Mouse (Mus musculus): Measurements from ENCODE around the gene Tdrkh. TPM values are rescaled to one million over a fixed set of nuclear protein-coding genes. Genes with fewer than 3 reads are reported as not detected.

The Tdrkh gene
- polyA plus RNA-seq, 1 experiment from 2014 or later: 67.8 TPM

DNA sequence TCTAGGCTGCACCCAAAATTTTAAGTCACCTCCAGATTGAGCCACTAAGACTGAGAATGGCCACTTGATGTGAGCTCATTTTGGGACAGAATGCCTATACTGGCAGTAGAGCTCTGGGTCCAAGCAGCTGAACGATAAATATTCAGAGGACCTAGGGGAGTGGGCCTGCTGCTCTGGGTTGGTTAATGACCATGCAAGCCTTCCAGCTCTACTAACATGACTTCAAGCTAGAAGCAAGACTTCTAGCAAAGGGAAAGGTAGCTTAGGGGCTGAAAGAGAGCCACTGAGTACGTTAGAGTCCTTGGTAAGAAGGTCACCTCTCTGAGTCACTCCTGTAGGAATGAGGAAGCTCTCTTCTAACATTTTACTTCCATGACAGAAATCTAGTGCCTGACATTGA, 20.9 kb upstream of the Tdrkh start:
- ATAC-seq (ENCODE audit: low FRiP score): no peak
- H3K4me3 ChIP-seq (replicated peaks): no peak overlapping the region
- no peaks in the 10 kb centered on the region for H3K4me1 ChIP-seq
- peaks cover 4% of the 10 kb centered on the region for H3K27me3 ChIP-seq
- no peaks in the 10 kb centered on the region for H3K36me3 ChIP-seq (replicated peaks)
- 88% methylated on average over 2 of the region's 2 CpGs for WGBS
- no peak overlapping the region for H3K4me2 ChIP-seq
- no peaks in the 10 kb centered on the region for H3K9me3 ChIP-seq
- H3K9ac ChIP-seq: no peak overlapping the region
- H3K27ac ChIP-seq: no peak overlapping the region

- H3K27ac ChIP-seq: no peak overlapping the region
- 72% methylated on average over 4 of the region's 4 CpGs for WGBS
- no peak overlapping the region for H3K9ac ChIP-seq
- no peaks in the 10 kb centered on the region for H3K4me1 ChIP-seq
- H3K9me3 ChIP-seq: no peaks in the 10 kb centered on the region
- no peak overlapping the region for H3K4me3 ChIP-seq (replicated peaks)
- no peak overlapping the region for H3K4me2 ChIP-seq
- peaks cover 13% of the 10 kb centered on the region for H3K27me3 ChIP-seq
- H3K36me3 ChIP-seq (replicated peaks): no peaks in the 10 kb centered on the region
- no peak for ATAC-seq (ENCODE audit: low FRiP score)
Measured at GRCm38 (mm10) chr3:94393049-94393448, 20.0 kb upstream of the Tdrkh start.

- Histone ChIP-seq H3K27me3 (peaks cover 26% of the 10 kb centered on the region), H3K9me3 (no peaks in the 10 kb centered on the region), H3K4me2 (no peak overlapping the region), H3K4me3 (replicated peaks) (no peak overlapping the region), H3K9ac (no peak overlapping the region), H3K27ac (no peak overlapping the region), H3K4me1 (peaks cover 17% of the 10 kb centered on the region), H3K36me3 (replicated peaks) (no peaks in the 10 kb centered on the region)
- WGBS: 71% methylated on average over 1 of the region's 1 CpGs
- no peak for ATAC-seq (ENCODE audit: low FRiP score)
Measured at GRCm38 (mm10) chr3:94396336-94396735, 16.7 kb upstream of the Tdrkh start.

- Histone ChIP-seq H3K36me3 (replicated peaks) (no peaks in the 10 kb centered on the region), H3K4me3 (replicated peaks) (no peak overlapping the region), H3K9ac (no peak overlapping the region), H3K9me3 (no peaks in the 10 kb centered on the region), H3K27ac (no peak overlapping the region), H3K4me2 (no peak overlapping the region), H3K4me1 (peaks cover 17% of the 10 kb centered on the region), H3K27me3 (peaks cover 26% of the 10 kb centered on the region)
- 88% methylated on average over 4 of the region's 4 CpGs for WGBS
- no peak for ATAC-seq (ENCODE audit: low FRiP score)
Measured at GRCm38 (mm10) chr3:94396851-94397250, 16.2 kb upstream of the Tdrkh start.

DNA sequence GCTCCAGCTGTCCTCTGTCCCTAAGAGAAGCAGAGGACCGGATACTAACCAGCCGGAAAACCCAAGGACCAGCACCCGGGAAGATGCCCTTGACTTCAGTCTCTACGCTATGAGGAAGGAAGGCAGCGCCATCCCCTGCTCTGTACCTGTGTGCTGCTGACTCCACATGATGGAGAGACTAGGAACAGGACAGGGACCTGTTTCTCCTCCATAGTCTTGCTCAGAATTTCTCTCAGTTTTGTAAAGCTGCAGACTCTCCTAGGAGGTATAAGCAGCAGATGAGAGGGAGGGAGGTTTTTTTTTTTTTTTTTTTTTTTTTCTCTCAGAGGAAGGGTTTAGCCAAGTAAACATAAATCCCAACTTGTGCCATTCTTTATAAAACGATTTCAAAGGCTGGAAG, 14.9 kb upstream of the Tdrkh start, which contains the start of gene Lingo4:
Lingo4 (plus strand) TSS at position 301 of the 400 bp plus-strand sequence.
- H3K4me1 ChIP-seq: peaks cover 17% of the 10 kb centered on the region
- peak within 1 kb of the TSS; percentile 51 for H3K9ac ChIP-seq
- H3K4me2 ChIP-seq: peak within 1 kb of the TSS; percentile 64
- ATAC-seq (ENCODE audit: low FRiP score): no peak
- no peaks in the 10 kb centered on the region for H3K9me3 ChIP-seq
- H3K27me3 ChIP-seq: peaks cover 26% of the 10 kb centered on the region
- 74% methylated on average over 6 of the region's 6 CpGs for WGBS
- peak within 1 kb of the TSS; percentile 40 for H3K4me3 ChIP-seq (replicated peaks)
- no peaks in the 10 kb centered on the region for H3K36me3 ChIP-seq (replicated peaks)
- no peak within 1 kb of the TSS for H3K27ac ChIP-seq

DNA sequence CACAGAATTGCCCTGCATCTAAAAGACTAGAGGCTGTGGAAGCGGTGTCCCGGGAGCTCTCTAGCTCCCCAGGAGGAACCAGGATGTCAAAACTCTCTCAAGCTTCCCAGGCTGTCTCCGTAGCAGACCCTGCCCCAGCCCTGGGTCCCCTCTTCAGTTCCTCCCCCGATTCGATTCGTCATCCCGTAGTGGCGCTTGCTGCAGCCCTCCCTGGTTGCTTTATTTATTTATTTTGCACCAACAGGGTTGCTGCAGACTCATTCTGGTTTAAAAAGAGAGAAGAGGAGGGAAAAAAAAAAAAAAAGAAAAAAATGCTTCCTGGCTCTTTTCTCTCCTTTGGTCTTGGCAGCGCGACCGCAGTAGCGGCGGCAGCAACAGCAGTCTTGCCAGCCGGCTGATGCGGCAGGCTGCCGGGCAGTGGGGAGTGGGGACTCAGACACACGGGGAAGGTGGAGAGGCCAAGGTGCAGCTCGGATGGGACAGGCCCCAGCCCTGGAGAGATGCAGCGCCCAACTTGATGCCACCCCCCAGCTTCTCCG, 14.1 kb upstream of the Tdrkh start:
- Histone ChIP-seq H3K4me3 (replicated peaks) (peak overlapping the region; percentile 40), H3K36me3 (replicated peaks) (no peaks in the 10 kb centered on the region), H3K27me3 (peaks cover 26% of the 10 kb centered on the region), H3K4me1 (peaks cover 17% of the 10 kb centered on the region), H3K4me2 (peak overlapping the region; percentile 64), H3K9me3 (no peaks in the 10 kb centered on the region), H3K27ac (no peak overlapping the region), H3K9ac (peak overlapping the region; percentile 51)
- ATAC-seq (ENCODE audit: low FRiP score): peak; percentile 68; the same call in 1 of the 2 replicates
- WGBS: under 1% methylated on average over 20 of the region's 20 CpGs

DNA sequence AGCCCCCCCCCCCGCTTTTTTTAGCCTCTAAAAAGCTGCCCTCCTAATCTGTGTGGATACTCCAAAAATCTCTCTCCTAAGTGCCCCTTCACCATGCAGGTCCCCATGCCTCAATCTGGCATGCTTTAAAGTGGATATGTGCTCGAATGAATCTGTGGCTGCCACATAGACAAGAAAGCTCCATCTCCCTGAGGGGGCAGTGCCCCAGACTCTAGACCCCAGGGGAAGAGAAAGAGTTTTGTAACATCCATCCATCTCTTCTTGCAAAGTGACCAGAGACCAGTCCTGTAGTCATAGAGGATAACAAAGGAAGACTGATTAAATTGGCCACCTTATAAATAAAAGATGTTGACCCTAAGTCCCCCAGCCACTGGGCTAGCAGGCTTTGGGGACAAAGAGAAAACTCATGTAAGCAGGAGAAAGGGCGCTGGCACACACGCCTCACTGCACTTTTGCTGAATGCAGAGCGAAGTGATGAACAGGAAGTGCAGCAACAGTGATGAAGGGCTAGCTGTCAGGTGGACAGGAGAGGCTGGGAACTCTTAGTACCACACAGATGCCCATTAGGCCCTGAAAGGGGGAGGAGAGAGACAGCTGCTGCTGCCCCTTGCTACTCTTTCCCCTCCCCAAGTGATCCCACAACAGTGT, 13.3 kb upstream of the Tdrkh start:
- no peaks in the 10 kb centered on the region for H3K36me3 ChIP-seq (replicated peaks)
- peak overlapping the region; percentile 64 for H3K4me2 ChIP-seq
- no peaks in the 10 kb centered on the region for H3K9me3 ChIP-seq
- H3K27me3 ChIP-seq: peaks cover 30% of the 10 kb centered on the region
- H3K9ac ChIP-seq: peak overlapping the region; percentile 51
- H3K4me3 ChIP-seq (replicated peaks): peak overlapping the region; percentile 40
- peaks cover 23% of the 10 kb centered on the region for H3K4me1 ChIP-seq
- H3K27ac ChIP-seq: no peak overlapping the region
- ATAC-seq (ENCODE audit: low FRiP score): peak; percentile 42; the same call in 1 of the 2 replicates
- WGBS: 21% methylated on average over 5 of the region's 5 CpGs

DNA sequence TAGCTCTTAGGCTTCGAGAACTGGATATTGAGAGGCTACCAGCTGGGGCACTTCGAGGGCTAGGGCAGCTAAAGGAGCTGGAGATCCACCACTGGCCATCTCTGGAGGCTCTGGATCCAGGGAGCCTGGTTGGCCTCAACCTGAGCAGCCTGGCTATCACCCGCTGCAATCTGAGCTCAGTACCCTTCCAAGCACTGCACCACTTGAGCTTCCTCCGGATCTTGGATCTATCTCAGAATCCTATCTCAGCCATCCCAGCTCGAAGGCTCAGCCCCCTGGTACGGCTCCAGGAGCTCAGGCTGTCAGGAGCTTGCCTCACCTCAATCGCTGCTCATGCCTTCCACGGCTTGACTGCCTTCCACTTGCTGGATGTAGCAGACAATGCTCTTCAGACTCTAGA, 10.6 kb upstream of the Tdrkh start:
- no peak overlapping the region for H3K9ac ChIP-seq
- no peak overlapping the region for H3K27ac ChIP-seq
- H3K4me2 ChIP-seq: no peak overlapping the region
- no peak overlapping the region for H3K4me3 ChIP-seq (replicated peaks)
- H3K9me3 ChIP-seq: no peaks in the 10 kb centered on the region
- ATAC-seq (ENCODE audit: low FRiP score): no peak
- peaks cover 23% of the 10 kb centered on the region for H3K27me3 ChIP-seq
- H3K4me1 ChIP-seq: peaks cover 26% of the 10 kb centered on the region
- no peaks in the 10 kb centered on the region for H3K36me3 ChIP-seq (replicated peaks)
- 76% methylated on average over 8 of the region's 8 CpGs for WGBS

DNA sequence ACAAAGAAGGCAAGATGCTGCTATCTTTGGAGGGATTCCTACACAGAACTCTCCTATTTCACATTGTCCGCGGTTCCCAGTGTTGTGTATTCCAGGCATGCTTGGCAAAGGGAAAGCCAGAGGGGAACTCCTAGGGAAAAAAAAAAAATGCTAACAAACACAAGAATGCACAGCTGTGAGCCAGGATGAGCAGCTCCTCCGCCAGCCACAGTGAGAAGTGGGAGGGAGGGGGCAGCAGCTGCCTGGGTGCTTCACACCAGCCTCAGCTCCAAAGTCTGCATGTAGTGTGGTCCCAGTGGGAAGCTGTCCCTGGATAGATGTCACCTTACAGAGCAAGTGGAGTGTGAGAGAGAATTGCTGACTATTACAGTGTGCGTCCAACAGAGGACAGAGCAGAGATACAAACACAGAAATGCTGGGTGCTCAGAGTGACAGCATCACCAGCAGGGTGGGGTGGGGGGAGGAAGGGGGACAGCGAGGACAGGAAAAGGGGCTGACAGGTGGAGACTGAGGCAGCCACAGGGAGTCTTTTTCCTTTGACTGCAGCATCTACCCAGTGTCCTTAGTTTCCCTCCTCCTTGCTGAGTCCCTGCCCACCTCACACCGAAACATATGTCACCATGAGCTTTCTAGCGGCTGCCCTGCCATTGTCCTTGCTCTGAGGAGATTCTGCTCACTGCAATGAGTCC, 8.6 kb upstream of the Tdrkh start:
- H3K4me2 ChIP-seq: no peak overlapping the region
- 0 out of 2 replicates have a peak, but pooled peaks have one; percentile 62 for ATAC-seq (ENCODE audit: low FRiP score)
- no peak overlapping the region for H3K9ac ChIP-seq
- H3K4me3 ChIP-seq (replicated peaks): no peak overlapping the region
- no peaks in the 10 kb centered on the region for H3K36me3 ChIP-seq (replicated peaks)
- H3K27me3 ChIP-seq: peaks cover 15% of the 10 kb centered on the region; the same call in 1 of the 2 replicates
- 35% methylated on average over 7 of the region's 7 CpGs for WGBS
- no peaks in the 10 kb centered on the region for H3K9me3 ChIP-seq
- no peak overlapping the region for H3K27ac ChIP-seq
- H3K4me1 ChIP-seq: peaks cover 17% of the 10 kb centered on the region

DNA sequence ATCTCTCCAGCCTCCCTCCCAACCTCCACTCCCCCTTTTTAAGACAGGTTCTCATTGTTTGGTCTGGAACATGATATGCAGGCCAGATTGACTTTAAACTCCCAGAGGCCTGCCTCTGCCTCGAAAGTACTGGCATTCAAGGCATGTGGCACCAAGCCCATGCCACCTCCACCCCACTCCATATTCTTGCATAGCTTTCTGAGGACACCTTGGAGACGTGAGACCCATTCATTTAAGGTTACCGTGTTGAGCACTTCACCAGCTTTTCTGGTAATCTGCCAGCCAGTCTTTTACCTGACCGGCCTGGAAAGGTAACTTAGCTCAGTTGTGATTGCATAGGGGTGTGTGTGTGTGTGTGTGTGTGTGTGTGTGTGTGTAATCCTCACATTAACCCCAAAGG, 7.5 kb upstream of the Tdrkh start:
- Histone ChIP-seq H3K27ac (no peak overlapping the region), H3K27me3 (peaks cover 8% of the 10 kb centered on the region; the same call in 1 of the 2 replicates), H3K4me1 (peaks cover 9% of the 10 kb centered on the region), H3K9me3 (no peaks in the 10 kb centered on the region), H3K4me3 (replicated peaks) (no peak overlapping the region), H3K9ac (no peak overlapping the region), H3K36me3 (replicated peaks) (no peaks in the 10 kb centered on the region), H3K4me2 (no peak overlapping the region)
- 73% methylated on average over 4 of the region's 4 CpGs for WGBS
- no peak for ATAC-seq (ENCODE audit: low FRiP score)

DNA sequence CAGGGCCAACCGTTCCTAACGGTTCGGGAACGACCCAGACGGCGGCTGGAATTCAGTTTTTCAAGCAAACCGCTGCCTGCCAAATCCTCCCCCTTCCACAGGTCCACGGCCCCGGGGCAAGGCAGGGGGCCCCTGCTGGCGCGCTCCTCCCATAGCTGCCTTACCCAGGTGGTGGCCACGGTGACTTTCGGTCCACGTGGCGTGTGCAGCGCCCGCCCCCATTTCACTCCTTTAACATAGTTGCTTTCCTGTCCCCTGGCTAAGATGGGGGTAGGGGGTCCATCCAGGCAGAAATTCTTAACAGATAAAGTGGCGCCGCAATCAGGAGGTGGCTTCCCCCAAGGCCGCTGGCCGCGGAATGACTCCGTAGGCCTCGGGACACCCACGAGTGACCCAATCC, 543 bp upstream of the Tdrkh start:
- H3K4me3 ChIP-seq (replicated peaks): peak overlapping the region; percentile 58
- WGBS: 8% methylated on average over 25 of the region's 25 CpGs
- no peaks in the 10 kb centered on the region for H3K27me3 ChIP-seq
- peaks cover 19% of the 10 kb centered on the region for H3K4me1 ChIP-seq
- H3K36me3 ChIP-seq (replicated peaks): no peaks in the 10 kb centered on the region
- H3K9me3 ChIP-seq: no peaks in the 10 kb centered on the region
- peak overlapping the region; percentile 92 for H3K4me2 ChIP-seq
- no peak; the same call in 1 of the 2 replicates for ATAC-seq (ENCODE audit: low FRiP score)
- H3K27ac ChIP-seq: peak overlapping the region; percentile 83
- H3K9ac ChIP-seq: peak overlapping the region; percentile 69

GRCm38 (mm10) chr3:94430980-94431379, 17.9 kb downstream of the Tdrkh start:
- no peak for ATAC-seq (ENCODE audit: low FRiP score)
- peaks cover 19% of the 10 kb centered on the region for H3K36me3 ChIP-seq (replicated peaks)
- WGBS: 91% methylated on average over 2 of the region's 2 CpGs
- no peaks in the 10 kb centered on the region for H3K27me3 ChIP-seq
- H3K9ac ChIP-seq: no peak overlapping the region
- H3K27ac ChIP-seq: no peak overlapping the region
- no peak overlapping the region for H3K4me3 ChIP-seq (replicated peaks)
- H3K4me2 ChIP-seq: no peak overlapping the region
- H3K4me1 ChIP-seq: no peaks in the 10 kb centered on the region
- no peaks in the 10 kb centered on the region for H3K9me3 ChIP-seq
